In genomic region chr2:74658024-74658666, GRCm38 (mm10) we compare ENCODE assay signal across 10 mouse cellular contexts. TPM values are rescaled to one million over a fixed set of nuclear protein-coding genes. Genes with fewer than 3 reads are reported as not detected.
DNase-seq lines count a peak whose midpoint lies in the region; ATAC-seq and TF ChIP-seq lines count a peak whose summit lies in the region.
"Had no signal": no experiment of that assay in that cellular context is flagged by ENCODE, and none has a peak within 500 bp of the region (broad histone marks: within the 10 kb centered on the region; RNA-seq: fewer than 3 reads in every experiment).

No protein-coding gene starts in this region.

- no peak for DNase-seq in gastrocnemius, adult 2 months
- DNase-seq in gastrocnemius, postnatal 25 days, result no peak
- DNase-seq in right cerebral cortex, postnatal 25 days, result peak; percentile 23
- DNase-seq in right cerebral cortex, postnatal 10 days (ENCODE audit: low spot score in 2 of 2), result no peak
- DNase-seq in limb, embryonic 14.5 days (ENCODE audit: low spot score), result no peak
- DNase-seq in gastrocnemius, postnatal 14 days, result no peak
- DNase-seq in thymus, adult 18-20 months, result no peak

- ATAC-seq in limb, embryonic 14.5 days (ENCODE audit: low FRiP score, low read depth), result no peak
- ATAC-seq in stomach, embryonic 16.5 days (ENCODE audit: insufficient read depth, low FRiP score), result no peak

- WGBS in limb, embryonic 14.5 days, result 2% methylated on average over 15 of the region's 15 CpGs
- WGBS in stomach, embryonic 16.5 days, result 2% methylated on average over 15 of the region's 15 CpGs

- peaks cover 7% of the 10 kb centered on the region; the same call in 1 of the 2 replicates for H3K36me3 ChIP-seq in limb, embryonic 14.5 days (ENCODE audit: control insufficient read depth, insufficient read depth, low read length)
- H3K36me3 ChIP-seq in stomach, embryonic 16.5 days (ENCODE audit: control insufficient read depth, insufficient read depth, low read length), result no peaks in the 10 kb centered on the region

- peaks cover 2% of the 10 kb centered on the region; the same call in 1 of the 2 replicates for H3K4me1 ChIP-seq in limb, embryonic 14.5 days (ENCODE audit: control insufficient read depth, insufficient read depth, low read length)
- peaks cover 16% of the 10 kb centered on the region for H3K4me1 ChIP-seq in stomach, embryonic 16.5 days (ENCODE audit: control insufficient read depth, insufficient read depth, low read length)

- H3K4me3 ChIP-seq in gastrocnemius, adult 2 months, result peak overlapping the region; percentile 23
- H3K4me3 ChIP-seq in limb, embryonic 14.5 days (replicated peaks; ENCODE audit: low read length), result peak overlapping the region; percentile 51
- peak overlapping the region; percentile 15; the same call in 1 of the 2 replicates for H3K4me3 ChIP-seq in stomach, embryonic 16.5 days (replicated peaks; ENCODE audit: low read length)

- peaks cover 32% of the 10 kb centered on the region for H3K27me3 ChIP-seq in limb, embryonic 14.5 days (ENCODE audit: control insufficient read depth, insufficient read depth, low read length)
- peaks cover 80% of the 10 kb centered on the region for H3K27me3 ChIP-seq in stomach, embryonic 16.5 days (ENCODE audit: control insufficient read depth, insufficient read depth, low read length)

- no peak for TF ChIP-seq POLR2A in limb, embryonic 14.5 days (IDR thresholded peaks at IDR 0.05; ENCODE audit: borderline replicate concordance, extremely low read depth, insufficient read depth, insufficient read length)

- no peak for TF ChIP-seq CTCF in gastrocnemius, adult 2 months (IDR thresholded peaks at IDR 0.05)

- no peak overlapping the region for H3K27ac ChIP-seq in gastrocnemius, adult 2 months
- peak overlapping the region; percentile 96 for H3K27ac ChIP-seq in limb, embryonic 14.5 days (replicated peaks; ENCODE audit: low read depth, low read length)
- no peak overlapping the region for H3K27ac ChIP-seq in stomach, embryonic 16.5 days (ENCODE audit: low read length)

- intact Hi-C loops in gastrocnemius, adult 2 months (cut with DNase I), result no loop called here
- intact Hi-C loops in gastrocnemius, postnatal 14 days (cut with DNase I; ENCODE audit: low total_unique reads), result loop anchor here (5.0 kb wide), 2 partner anchors 356 to 596 kb away; no protein-coding TSS in a partner anchor

- no peaks in the 10 kb centered on the region for H3K9me3 ChIP-seq in limb, embryonic 14.5 days (ENCODE audit: control insufficient read depth, low read length)
- no peaks in the 10 kb centered on the region for H3K9me3 ChIP-seq in stomach, embryonic 16.5 days (replicated peaks; ENCODE audit: control insufficient read depth, low read length)

- peak overlapping the region; percentile 57 for H3K4me2 ChIP-seq in limb, embryonic 14.5 days (replicated peaks; ENCODE audit: low read depth, low read length, severe bottlenecking)
- 0 out of 2 replicates have a peak overlapping the region, but pooled peaks have one; percentile 5 for H3K4me2 ChIP-seq in stomach, embryonic 16.5 days (ENCODE audit: low read depth, low read length)

- H3K9ac ChIP-seq in limb, embryonic 14.5 days (ENCODE audit: low read depth, low read length, severe bottlenecking), result peak overlapping the region; percentile 98
- H3K9ac ChIP-seq in stomach, embryonic 16.5 days (ENCODE audit: low read length), result no peak overlapping the region

RNA-seq across cellular contexts. Expression of gene Evx2, which starts 1.2 kb away (rescaled TPM):
- total RNA-seq in gastrocnemius, adult 2 months (2021), result not detected
- under 1 TPM in 1 of 2 experiments, not detected in 1; 0.08 TPM for total RNA-seq in gastrocnemius, postnatal 25 days (2021)
- polyA plus RNA-seq in limb, embryonic 14.5 days (2012; rRNA removed), result 8.9 and 15.2 TPM in 2 replicates
- polyA plus RNA-seq in limb, embryonic 14.5 days (2014; fragmentation: Nextera tagmentation; extraction: Ambion mirVana), result 2.3 and 3.4 TPM in 2 replicates
- polyA plus RNA-seq in stomach, embryonic 16.5 days (2015; fragmentation: Nextera tagmentation; extraction: Ambion mirVana), result not detected in 2 replicates
- not detected for total RNA-seq in gastrocnemius, postnatal 14 days (2021)
- total RNA-seq: liver, adult 2 months had no signal
- polyA plus RNA-seq: frontal cortex, adult 2 months; liver, adult 2 months had no signal

RNA-seq across cellular contexts. Expression of gene Hoxd13, which starts 10.0 kb away (rescaled TPM):
- total RNA-seq in gastrocnemius, adult 2 months (2021), result not detected
- total RNA-seq in gastrocnemius, postnatal 25 days (2021), result not detected
- polyA plus RNA-seq in limb, embryonic 14.5 days (2012; rRNA removed), result 109 and 150 TPM in 2 replicates
- 54.6 and 70.5 TPM in 2 replicates for polyA plus RNA-seq in limb, embryonic 14.5 days (2014; fragmentation: Nextera tagmentation; extraction: Ambion mirVana)
- 0.20 TPM in 1 of 2 replicates, not detected in the other for polyA plus RNA-seq in stomach, embryonic 16.5 days (2015; fragmentation: Nextera tagmentation; extraction: Ambion mirVana)
- not detected for total RNA-seq in gastrocnemius, postnatal 14 days (2021)
- total RNA-seq: liver, adult 2 months had no signal
- polyA plus RNA-seq: frontal cortex, adult 2 months; liver, adult 2 months had no signal

RNA-seq across cellular contexts. Expression of gene Hoxd12, which starts 16.7 kb away (rescaled TPM):
- total RNA-seq in gastrocnemius, adult 2 months (2021), result not detected
- total RNA-seq in gastrocnemius, postnatal 25 days (2021), result not detected
- 43.3 and 58.3 TPM in 2 replicates for polyA plus RNA-seq in limb, embryonic 14.5 days (2012; rRNA removed)
- polyA plus RNA-seq in limb, embryonic 14.5 days (2014; fragmentation: Nextera tagmentation; extraction: Ambion mirVana), result 38.4 and 53.0 TPM in 2 replicates
- 0.05 and 0.11 TPM in 2 replicates for polyA plus RNA-seq in stomach, embryonic 16.5 days (2015; fragmentation: Nextera tagmentation; extraction: Ambion mirVana)
- not detected for total RNA-seq in gastrocnemius, postnatal 14 days (2021)
- total RNA-seq: liver, adult 2 months had no signal
- polyA plus RNA-seq: frontal cortex, adult 2 months; liver, adult 2 months had no signal

RNA-seq across cellular contexts. Expression of gene Hoxd11, which starts 21.2 kb away (rescaled TPM):
- total RNA-seq in gastrocnemius, adult 2 months (2021), result not detected
- under 1 TPM in 1 of 2 experiments, not detected in 1; 0.26 TPM for total RNA-seq in gastrocnemius, postnatal 25 days (2021)
- 40.0 and 60.8 TPM in 2 replicates for polyA plus RNA-seq in limb, embryonic 14.5 days (2012; rRNA removed)
- 21.4 and 30.0 TPM in 2 replicates for polyA plus RNA-seq in limb, embryonic 14.5 days (2014; fragmentation: Nextera tagmentation; extraction: Ambion mirVana)
- polyA plus RNA-seq in stomach, embryonic 16.5 days (2015; fragmentation: Nextera tagmentation; extraction: Ambion mirVana), result 0.17 TPM in 1 of 2 replicates, not detected in the other
- total RNA-seq in gastrocnemius, postnatal 14 days (2021), result under 1 TPM in 1 of 2 experiments, not detected in 1; 0.29 TPM
- total RNA-seq: liver, adult 2 months had no signal
- polyA plus RNA-seq: frontal cortex, adult 2 months; liver, adult 2 months had no signal

RNA-seq across cellular contexts. Expression of gene Hoxd10, which starts 33.6 kb away (rescaled TPM):
- 1 to 10 TPM; 4.0 to 4.8 TPM for total RNA-seq in gastrocnemius, adult 2 months (2021)
- 1 to 10 TPM; 1.5 to 4.5 TPM for total RNA-seq in gastrocnemius, postnatal 25 days (2021)
- polyA plus RNA-seq in limb, embryonic 14.5 days (2012; rRNA removed), result 37.9 and 39.4 TPM in 2 replicates
- 18.3 and 26.1 TPM in 2 replicates for polyA plus RNA-seq in limb, embryonic 14.5 days (2014; fragmentation: Nextera tagmentation; extraction: Ambion mirVana)
- 0.21 TPM in 1 of 2 replicates, not detected in the other for polyA plus RNA-seq in stomach, embryonic 16.5 days (2015; fragmentation: Nextera tagmentation; extraction: Ambion mirVana)
- total RNA-seq in gastrocnemius, postnatal 14 days (2021), result 1 to 10 TPM; 4.4 to 4.5 TPM
- total RNA-seq: liver, adult 2 months had no signal
- polyA plus RNA-seq: frontal cortex, adult 2 months; liver, adult 2 months had no signal
